Mouse (Mus musculus) G1E (cell line): ENCODE data around the gene Fam47e. TPM values are rescaled to one million over a fixed set of nuclear protein-coding genes. Genes with fewer than 3 reads are reported as not detected.
A peak's percentile ranks its signal among the peaks of the same experiment; 100 is the strongest.

ENCODE experiments used
- ATAC-seq: 2 replicates; pipeline ENCODE4 v1.8.0; 2016; ENCODE audit warnings: mild to moderate bottlenecking; ENCODE audit not compliant: insufficient number of reproducible peaks, poor library complexity, low FRiP score, severe bottlenecking; ENCODE audit errors: extremely low read depth
- DNase-seq: peaks from one replicate; pipeline ENCODE4 v3.0.0; 2012; ENCODE audit warnings: low spot score
- H3K27me3 ChIP-seq: 2 replicates; pipeline ENCODE4 v1.6.1; 2012; ENCODE audit warnings: mild to moderate bottlenecking, low read length, inconsistent platforms; ENCODE audit not compliant: insufficient read depth
- H3K36me3 ChIP-seq: replicated peaks from 2 replicates; pipeline ENCODE3; 2012; ENCODE audit warnings: mild to moderate bottlenecking, inconsistent platforms
- H3K4me1 ChIP-seq: 2 replicates; pipeline ENCODE4 v1.6.1; 2012; ENCODE audit warnings: low read depth, low read length, inconsistent platforms, mixed read lengths; ENCODE audit not compliant: insufficient read depth
- H3K4me3 ChIP-seq: 2 replicates; pipeline ENCODE4 v1.5.1; 2012; ENCODE audit warnings: low read depth, mild to moderate bottlenecking, inconsistent platforms, low read length, moderate library complexity, mixed read lengths
- H3K9me3 ChIP-seq: replicated peaks from 2 replicates; pipeline ENCODE4 v1.6.1; 2012; ENCODE audit warnings: inconsistent platforms
- CTCF ChIP-seq: IDR thresholded peaks from 2 replicates; pipeline ENCODE4 v1.5.1; 2012; ENCODE audit warnings: low read depth, low read length, inconsistent platforms, mixed read lengths
- GATA1 ChIP-seq: IDR thresholded peaks from 2 replicates; pipeline ENCODE4 v1.6.1; 2012; ENCODE audit warnings: borderline replicate concordance, low read length, inconsistent platforms, mixed read lengths
- GATA2 ChIP-seq: IDR thresholded peaks from 2 replicates; pipeline ENCODE4 v1.6.1; 2012; ENCODE audit warnings: low read depth, low read length, inconsistent platforms, borderline replicate concordance
- POLR2AphosphoS5 ChIP-seq: IDR thresholded peaks from 2 replicates; pipeline ENCODE4 v1.6.1; 2012; ENCODE audit warnings: low read depth, low read length, inconsistent platforms; ENCODE audit not compliant: insufficient replicate concordance
- TAL1 ChIP-seq: conservative IDR thresholded peaks from 2 replicates; pipeline ENCODE4 v1.6.1; 2012; ENCODE audit warnings: low read depth, low read length, inconsistent platforms, mixed read lengths
- polyA plus RNA-seq: library from polyadenylated mRNA; stranded (reverse); fragments of >175 nt; gene quantifications from 2 replicates; pipeline ENCODE4 v1.2.3, GENCODE M21; 2012
- total RNA-seq, 2 experiments: library from RNA; stranded (forward) in 1 of 2; stranded (reverse) in 1 of 2; fragments of 200-1000 nt in 1 of 2; fragments of >200 nt in 1 of 2; fragmentation: Nextera tagmentation in 1 of 2; gene quantifications; 2 replicates each; pipeline ENCODE4 v1.2.3; 2014 to 2017

The Fam47e gene
- total and polyA plus RNA-seq, 3 experiments, result 0.22 TPM; not detected in 2

DNA sequence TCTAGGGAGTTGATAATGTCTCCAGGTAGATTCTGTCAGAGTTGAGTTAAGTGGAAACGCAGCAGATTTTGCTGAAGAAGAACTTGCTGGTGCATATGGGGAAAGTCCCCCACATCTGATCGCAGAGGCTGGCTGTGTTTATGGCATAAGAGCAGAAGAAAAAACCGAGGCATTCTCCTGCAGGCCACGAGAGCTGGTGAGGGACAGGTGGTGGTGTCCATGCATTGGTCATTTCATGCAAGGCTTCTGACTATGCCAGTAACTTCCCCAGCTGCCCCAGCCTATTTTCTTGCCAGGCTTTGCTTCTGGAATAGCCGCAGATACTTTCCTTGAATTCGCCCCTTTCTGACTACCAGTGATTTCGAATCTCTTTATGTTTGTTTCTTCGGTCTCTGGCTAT lies 42.0 kb downstream of the Fam47e start:
- H3K4me1 ChIP-seq, result no peaks in the 10 kb centered on the region
- ATAC-seq (no peak), DNase-seq (no peak)
- TF ChIP-seq CTCF (no peak), POLR2AphosphoS5 (no peak), GATA2 (no peak), GATA1 (no peak), TAL1 (no peak)
- H3K4me3 ChIP-seq, result no peak overlapping the region
- 0 out of 2 replicates have a peak, but pooled peaks cover 1% of the 10 kb centered on the region for H3K27me3 ChIP-seq
- no peaks in the 10 kb centered on the region for H3K36me3 ChIP-seq
- no peaks in the 10 kb centered on the region for H3K9me3 ChIP-seq

DNA sequence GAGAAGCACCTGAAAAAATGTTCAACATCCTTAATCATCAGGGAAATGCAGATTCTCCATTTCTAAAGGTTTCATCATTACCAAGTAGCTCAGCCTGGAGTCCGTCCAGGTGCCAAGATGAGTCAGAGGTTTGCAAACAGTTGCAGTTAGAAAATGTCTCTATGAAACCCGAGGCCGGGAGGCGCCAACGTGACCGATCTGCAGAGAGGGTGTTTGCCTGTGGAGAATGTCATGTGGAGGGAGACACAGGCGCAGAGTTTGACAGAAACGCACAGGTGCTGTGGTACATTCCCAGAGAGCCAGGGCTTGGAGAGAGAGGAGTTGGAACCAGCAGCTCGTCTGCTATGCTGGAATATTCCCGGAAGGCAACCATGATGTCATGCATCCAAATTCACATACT lies 44.2 kb downstream of the Fam47e start:
- Histone ChIP-seq H3K36me3 (no peaks in the 10 kb centered on the region), H3K4me1 (0 out of 2 replicates have a peak, but pooled peaks cover 3% of the 10 kb centered on the region), H3K9me3 (no peaks in the 10 kb centered on the region), H3K4me3 (no peak overlapping the region), H3K27me3 (peaks cover 12% of the 10 kb centered on the region; the same call in 1 of the 2 replicates)
- no peak for ATAC-seq
- no peak for DNase-seq
- no peak for TF ChIP-seq GATA2
- TF ChIP-seq GATA1, result no peak
- no peak for TF ChIP-seq POLR2AphosphoS5
- no peak for TF ChIP-seq CTCF
- TF ChIP-seq TAL1, result no peak

DNA sequence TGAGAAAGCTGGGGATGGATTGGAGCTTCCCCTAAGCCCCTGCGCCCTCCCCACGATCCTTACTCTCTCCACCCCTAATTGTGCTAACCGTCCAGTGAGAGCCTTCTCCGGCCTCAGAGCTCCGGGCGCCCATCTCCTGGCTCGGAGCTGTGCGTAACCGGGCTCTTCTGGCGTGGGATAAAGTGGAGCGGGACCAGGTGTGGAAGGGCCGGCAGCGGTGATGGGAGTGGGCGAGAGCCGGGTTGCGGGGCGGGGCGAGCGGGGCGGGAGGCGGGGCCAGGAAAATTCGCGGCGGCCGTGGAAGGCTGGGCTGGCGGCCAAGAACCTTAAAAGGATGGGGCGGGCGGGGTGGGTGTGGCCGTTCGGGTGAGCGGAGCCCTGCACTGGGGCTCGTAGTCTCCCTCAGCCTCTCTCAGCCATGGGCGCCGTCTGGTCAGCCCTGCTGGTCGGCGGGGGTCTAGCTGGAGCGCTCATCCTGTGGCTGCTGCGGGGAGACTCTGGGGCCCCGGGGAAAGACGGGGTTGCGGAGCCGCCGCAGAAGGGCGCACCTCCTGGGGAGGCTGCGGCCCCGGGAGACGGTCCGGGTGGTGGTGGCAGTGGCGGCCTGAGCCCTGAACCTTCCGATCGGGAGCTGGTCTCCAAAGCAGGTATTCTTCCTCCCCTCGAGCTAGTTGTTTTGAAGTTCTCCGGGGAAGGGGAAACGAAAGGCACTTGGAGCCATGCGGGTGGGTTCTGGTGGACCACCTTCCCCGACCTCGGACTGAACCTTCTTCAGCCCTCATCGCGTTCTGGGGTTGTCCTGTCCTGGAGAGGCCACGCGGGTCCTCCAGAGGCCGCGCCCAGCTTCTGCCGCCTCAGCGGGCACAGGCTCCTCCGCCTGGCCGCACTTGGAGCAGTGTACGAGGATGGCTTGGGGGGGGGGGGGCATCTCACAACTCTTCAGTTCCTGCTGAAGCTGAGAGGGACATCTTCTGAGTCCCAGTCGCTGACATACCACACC lies 48.1 kb downstream of the Fam47e start, which contains the start of gene Stbd1:
Stbd1 (plus strand) TSS at position 351 of the 1,000 bp plus-strand sequence.
- DNase-seq, result peak; percentile 9
- H3K27me3 ChIP-seq, result peaks cover 19% of the 10 kb centered on the region
- ATAC-seq, result no peak

DNA sequence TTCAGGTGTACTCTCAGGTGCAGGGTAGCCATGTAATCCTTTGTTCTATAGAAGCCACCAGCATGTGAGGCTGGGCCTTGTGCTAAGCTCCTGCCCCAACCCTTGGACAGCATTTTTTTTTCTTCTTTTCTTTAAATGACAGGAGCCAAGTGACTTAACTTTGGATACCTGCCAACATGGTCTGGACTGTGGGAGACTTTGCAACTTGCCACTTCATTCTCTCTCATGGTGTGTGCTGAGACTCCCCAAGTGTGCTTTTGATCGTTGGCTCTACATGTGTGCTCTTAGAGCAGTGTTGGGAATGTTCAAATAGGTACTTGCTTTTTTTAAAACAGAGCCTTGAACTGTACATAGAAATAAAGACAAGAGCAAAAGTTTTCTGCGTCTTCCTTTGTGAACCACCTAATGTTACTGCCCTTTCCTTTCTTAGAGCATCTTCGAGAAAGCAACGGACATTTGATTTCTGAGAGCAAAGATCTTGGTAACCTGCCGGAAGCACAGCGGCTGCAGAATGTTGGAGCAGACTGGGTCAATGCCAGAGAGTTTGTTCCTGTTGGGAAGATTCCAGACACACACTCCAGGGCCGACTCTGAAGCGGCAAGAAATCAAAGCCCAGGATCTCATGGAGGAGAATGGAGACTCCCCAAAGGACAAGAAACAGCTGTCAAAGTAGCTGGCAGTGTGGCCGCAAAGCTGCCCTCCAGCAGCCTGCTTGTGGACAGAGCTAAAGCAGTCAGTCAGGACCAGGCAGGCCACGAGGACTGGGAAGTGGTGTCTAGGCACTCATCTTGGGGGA lies 49.8 kb downstream of the Fam47e start:
- H3K27me3 ChIP-seq, result peaks cover 19% of the 10 kb centered on the region
- H3K9me3 ChIP-seq, result no peaks in the 10 kb centered on the region
- H3K36me3 ChIP-seq, result no peaks in the 10 kb centered on the region
- 0 out of 2 replicates have a peak, but pooled peaks cover 3% of the 10 kb centered on the region for H3K4me1 ChIP-seq
- H3K4me3 ChIP-seq, result no peak overlapping the region
- ATAC-seq (no peak), DNase-seq (no peak)
- TF ChIP-seq POLR2AphosphoS5, result no peak
- no peak for TF ChIP-seq GATA1
- TF ChIP-seq CTCF, result no peak
- no peak for TF ChIP-seq GATA2
- no peak for TF ChIP-seq TAL1

More for the DNA sequence above, 48.1 kb downstream of the Fam47e start, which contains the start of gene Stbd1:
- no peaks in the 10 kb centered on the region for H3K9me3 ChIP-seq
- H3K36me3 ChIP-seq, result no peaks in the 10 kb centered on the region
- no peak within 1 kb of the TSS; the same call in 1 of the 2 replicates for H3K4me3 ChIP-seq
- TF ChIP-seq GATA2 (no peak), GATA1 (no peak), POLR2AphosphoS5 (no peak), TAL1 (no peak), CTCF (no peak)
- 0 out of 2 replicates have a peak, but pooled peaks cover 3% of the 10 kb centered on the region for H3K4me1 ChIP-seq

DNA sequence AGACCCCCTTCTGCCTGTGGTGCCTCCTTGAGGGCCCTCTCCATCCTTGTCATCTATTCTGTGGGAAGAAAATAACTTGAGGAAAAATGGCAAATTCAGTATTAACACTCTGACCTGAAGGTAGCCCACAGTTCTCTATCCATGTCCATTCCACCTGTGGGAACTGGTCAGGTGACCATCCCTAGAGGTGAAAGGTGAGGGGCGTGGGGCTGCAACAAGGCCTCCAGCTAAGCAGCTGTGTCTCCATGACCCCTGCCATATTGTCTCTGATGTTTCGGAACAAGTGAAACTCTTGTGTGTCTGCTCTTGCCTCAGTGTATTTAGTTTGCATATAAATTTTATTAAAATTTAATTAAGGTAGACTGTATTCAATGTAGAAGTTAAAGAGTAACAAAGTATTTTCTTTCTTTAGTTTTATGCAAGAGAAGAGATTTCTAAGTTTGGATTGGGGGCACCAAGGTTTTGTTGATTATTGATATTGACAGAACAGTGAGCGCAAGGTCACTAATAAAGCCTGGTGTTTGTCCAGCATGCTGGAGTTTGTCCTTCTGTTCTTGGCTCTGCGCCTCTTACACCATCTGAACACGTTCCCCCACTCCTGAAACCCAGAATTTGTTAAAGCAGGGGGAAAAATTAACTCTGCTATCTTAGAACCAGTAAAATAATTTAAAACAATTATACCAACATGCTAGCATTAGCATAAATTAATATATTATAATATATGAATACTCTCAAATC lies 52.8 kb downstream of the Fam47e start:
- Histone ChIP-seq H3K4me1 (0 out of 2 replicates have a peak, but pooled peaks cover 3% of the 10 kb centered on the region), H3K9me3 (no peaks in the 10 kb centered on the region), H3K4me3 (no peak overlapping the region), H3K36me3 (no peaks in the 10 kb centered on the region), H3K27me3 (peaks cover 16% of the 10 kb centered on the region)
- ATAC-seq (no peak), DNase-seq (no peak)
- no peak for TF ChIP-seq CTCF
- no peak for TF ChIP-seq GATA2
- no peak for TF ChIP-seq POLR2AphosphoS5
- no peak for TF ChIP-seq GATA1
- no peak for TF ChIP-seq TAL1

DNA sequence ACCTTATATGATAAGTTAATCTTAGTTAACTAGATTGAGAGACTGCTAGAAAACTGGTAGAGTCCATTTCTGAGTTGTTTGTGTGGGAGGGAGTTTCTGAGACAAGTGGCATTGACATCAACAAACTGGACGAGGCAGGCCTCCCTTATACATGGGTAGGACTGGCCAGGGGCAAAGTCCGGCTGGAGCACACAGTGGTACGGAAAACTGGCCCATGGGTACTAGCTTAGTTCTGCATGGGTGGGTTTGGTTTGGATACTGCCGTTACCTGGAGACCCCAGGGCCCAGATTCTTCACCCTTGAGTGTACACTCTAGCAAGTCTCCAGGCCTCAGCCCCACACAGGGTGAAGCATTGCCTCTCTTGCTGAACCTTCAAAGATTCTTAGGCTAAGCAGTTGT lies 57.9 kb downstream of the Fam47e start:
- H3K9me3 ChIP-seq, result no peaks in the 10 kb centered on the region
- no peaks in the 10 kb centered on the region for H3K36me3 ChIP-seq
- no peak for TF ChIP-seq CTCF
- TF ChIP-seq TAL1, result no peak
- TF ChIP-seq GATA2, result no peak
- no peak for DNase-seq
- ATAC-seq, result no peak
- H3K4me1 ChIP-seq, result no peaks in the 10 kb centered on the region
- H3K27me3 ChIP-seq, result peaks cover 3% of the 10 kb centered on the region; the same call in 1 of the 2 replicates
- H3K4me3 ChIP-seq, result no peak overlapping the region
